Mouse (Mus musculus) right cerebral cortex, postnatal 25 days (tissue): ENCODE results near the gene Gm28308.

Source experiments
- DNase-seq: peaks from one replicate; pipeline ENCODE4 v3.0.0; 2022

The Gm28308 gene

GRCm38 (mm10) chr6:52180726-52181125 lies 32.4 kb downstream of the Gm28308 start:
- DNase-seq = no peak

DNA sequence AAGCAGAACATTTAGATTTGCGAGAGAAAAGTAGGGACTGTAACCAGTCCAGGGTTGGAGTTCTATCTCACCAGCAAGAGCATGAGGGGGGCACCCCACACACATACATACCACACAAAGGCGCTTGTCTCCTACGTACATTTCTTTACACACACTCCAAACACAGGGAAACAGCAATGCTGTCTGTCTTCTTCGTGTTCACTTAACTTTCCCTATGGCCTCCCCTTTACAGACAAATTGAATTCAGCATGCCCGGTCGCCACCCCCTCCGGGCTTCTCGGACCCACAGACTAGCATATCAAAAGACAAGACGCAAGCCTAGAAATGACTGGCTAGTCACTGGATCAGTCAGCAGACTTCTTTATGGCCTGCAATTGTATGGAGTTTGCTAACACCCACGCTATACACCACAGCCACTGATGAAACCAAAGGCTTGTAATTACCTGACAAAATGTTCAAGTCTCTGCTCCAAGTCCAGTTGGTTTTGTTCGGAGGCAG lies 32.9 kb downstream of the Gm28308 start:
- DNase-seq = no peak

DNA sequence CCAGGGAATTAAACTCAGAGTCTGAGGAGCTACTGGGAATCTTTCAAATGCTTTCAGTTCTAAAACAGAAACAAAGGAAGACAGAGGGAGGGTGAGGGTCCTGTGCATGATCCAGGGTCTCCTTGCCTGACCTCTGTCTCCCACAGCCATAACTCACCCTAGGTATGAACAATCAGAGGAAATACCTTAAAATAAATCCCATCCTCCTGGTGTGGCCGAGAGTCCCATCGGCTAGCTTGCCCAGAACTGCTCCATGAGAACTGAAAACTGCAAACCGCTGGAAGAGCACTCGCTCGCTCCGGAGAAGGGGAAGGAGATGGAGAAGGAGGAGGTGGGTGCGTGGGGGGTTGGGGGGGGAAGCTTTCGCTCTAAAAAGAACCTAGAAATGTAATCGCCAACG lies 33.4 kb downstream of the Gm28308 start:
- DNase-seq = no peak

GRCm38 (mm10) chr6:52178918-52179665 lies 34.0 kb downstream of the Gm28308 start:
- DNase-seq = no peak

DNA sequence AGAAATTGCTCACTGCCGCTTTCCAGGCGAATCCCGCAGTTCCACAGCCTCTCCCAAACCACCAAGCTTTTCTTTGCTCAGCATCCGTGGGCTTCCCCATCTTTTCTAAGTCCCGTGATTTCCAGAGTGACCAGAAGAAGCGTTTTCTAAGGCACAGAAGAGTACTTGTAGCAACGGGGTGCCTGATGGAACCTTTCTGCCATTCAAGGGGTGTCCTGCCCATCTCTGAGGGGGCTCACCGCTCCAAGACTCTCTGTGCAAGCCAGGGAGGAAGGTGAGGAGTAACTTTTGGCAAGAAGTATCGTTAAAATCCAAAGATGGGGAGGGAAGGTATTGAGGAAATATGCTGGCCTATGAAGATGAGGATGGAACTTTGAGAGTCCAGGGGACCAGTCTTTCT lies 35.3 kb downstream of the Gm28308 start:
- DNase-seq = no peak

GRCm38 (mm10) chr6:52177061-52177735 lies 35.9 kb downstream of the Gm28308 start, which contains the start of gene 5730596B20Rik:
Gene 5730596B20Rik (plus strand): TSS chr6:52177498.
- no peak for DNase-seq

DNA sequence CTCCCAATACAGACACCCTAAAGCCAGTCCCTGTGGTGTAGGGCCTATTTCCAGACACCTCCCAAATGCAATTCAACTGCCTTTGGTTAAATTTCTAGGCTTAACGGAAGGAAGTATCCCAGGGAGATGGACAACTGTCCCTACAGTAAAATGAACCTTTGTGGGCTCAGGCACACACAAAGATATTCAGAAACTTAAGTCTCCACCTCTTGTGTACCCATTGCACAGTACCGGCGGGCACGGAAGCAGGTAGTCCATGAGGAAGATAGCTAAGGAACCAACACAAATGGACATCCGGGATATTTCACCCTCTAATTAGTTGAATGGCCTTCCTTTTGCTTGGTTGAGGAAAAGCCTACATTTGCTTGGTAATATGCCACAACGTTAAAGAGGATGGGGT lies 36.7 kb downstream of the Gm28308 start:
- no peak for DNase-seq

GRCm38 (mm10) chr6:52175864-52176263 lies 37.3 kb downstream of the Gm28308 start:
- no peak for DNase-seq

GRCm38 (mm10) chr6:52174968-52175751 lies 38.0 kb downstream of the Gm28308 start:
- DNase-seq = no peak

DNA sequence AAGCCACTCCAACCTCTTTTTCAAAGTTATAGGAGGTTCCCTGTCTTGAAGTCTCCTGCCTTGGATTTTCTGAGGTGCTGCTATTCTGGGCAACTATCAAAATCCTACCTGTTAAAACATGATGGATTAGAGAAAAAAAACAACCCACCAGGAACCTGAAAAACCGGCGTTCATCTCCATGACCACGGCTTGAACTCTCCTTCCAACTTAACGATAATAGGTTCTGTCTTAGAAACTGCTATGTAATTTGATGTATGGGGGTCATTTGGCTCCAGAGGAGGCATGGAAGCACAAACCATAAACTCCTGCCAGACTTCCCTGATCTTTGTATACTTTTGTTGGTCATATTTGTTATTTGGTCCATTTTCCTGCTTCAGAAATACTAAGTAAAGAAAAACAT lies 39.5 kb downstream of the Gm28308 start:
- no peak for DNase-seq

DNA sequence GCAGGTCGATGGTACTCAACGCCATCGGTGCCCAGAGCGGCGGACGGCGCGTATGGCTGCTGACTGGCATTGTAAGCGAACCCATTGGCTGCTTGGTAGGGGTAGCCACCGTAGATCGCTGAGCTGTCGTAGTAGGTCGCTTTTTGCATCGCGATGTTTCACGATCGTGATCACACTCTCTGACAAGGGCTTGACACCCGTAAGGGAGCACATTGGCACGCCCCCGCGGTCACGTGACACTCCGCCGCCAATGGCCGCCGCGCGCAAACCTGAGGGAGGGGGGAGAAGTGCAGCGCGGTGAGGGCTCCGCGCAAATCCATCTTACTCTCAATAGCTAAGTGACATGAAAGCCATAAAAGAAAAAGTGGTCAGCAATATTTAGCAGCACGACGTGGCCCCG lies 40.6 kb downstream of the Gm28308 start:
- no peak for DNase-seq

GRCm38 (mm10) chr6:52171938-52172337 lies 41.2 kb downstream of the Gm28308 start:
- DNase-seq = no peak

DNA sequence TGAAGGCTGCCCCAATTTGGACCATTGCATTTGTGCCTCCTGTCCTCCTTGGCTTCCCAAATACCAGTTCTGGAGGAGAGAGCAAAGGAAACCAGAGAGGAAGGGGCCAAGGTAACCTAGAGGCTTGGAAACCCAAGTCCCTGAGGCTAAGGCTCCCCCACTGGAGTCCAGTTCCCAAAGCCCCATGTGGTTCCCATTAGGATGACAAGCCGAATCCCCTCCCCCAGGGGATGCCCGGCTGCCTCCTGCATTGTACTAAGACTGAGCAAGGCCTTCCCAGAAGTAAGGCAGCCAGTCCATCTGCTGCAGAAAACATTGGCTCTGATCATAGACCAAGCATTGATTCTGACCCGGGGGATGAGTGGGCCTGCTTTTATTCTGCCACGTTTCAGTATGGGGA lies 41.8 kb downstream of the Gm28308 start:
- no peak for DNase-seq

GRCm38 (mm10) chr6:52170898-52171223 lies 42.3 kb downstream of the Gm28308 start:
- DNase-seq = no peak

- no peak for DNase-seq
These were observed 42.8 kb downstream of the Gm28308 start for GRCm38 (mm10) chr6:52170166-52170897.

DNA sequence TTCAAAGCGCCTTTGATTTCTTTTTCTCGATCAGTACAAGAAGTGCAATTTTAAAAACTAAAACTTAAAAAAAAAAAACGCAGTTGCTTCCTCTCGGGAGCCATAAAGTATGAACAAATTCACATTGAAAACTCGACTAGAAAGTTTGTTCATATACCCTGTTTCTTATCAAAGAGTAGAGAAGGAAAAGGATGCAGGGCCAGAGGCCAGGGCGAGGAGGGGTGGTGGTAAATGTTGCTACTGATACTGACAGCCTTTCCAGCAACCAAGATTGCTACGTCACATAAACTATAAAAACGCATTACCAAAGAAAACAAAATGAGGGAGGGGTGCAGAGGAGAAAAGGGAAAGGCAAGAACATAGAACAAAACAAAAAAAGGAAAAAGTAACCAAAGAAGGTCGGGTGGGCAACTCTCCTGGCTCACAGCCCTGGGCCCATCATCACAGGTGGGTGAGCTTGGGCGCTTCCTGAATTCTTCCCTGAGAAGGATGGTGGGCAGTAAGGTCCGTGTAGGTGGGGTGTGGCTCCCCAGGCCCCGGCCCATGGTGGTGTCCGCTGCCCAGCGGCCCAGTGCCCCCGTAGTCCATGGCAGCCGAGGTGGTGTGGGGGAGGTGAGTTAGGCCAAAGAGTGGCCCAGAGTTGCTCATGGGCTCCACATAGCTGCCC lies 43.5 kb downstream of the Gm28308 start:
- DNase-seq = no peak

GRCm38 (mm10) chr6:52168191-52169055 lies 44.7 kb downstream of the Gm28308 start:
- DNase-seq = peak; percentile 9

GRCm38 (mm10) chr6:52167736-52168161 lies 45.4 kb downstream of the Gm28308 start:
- peak; percentile 5 for DNase-seq

DNA sequence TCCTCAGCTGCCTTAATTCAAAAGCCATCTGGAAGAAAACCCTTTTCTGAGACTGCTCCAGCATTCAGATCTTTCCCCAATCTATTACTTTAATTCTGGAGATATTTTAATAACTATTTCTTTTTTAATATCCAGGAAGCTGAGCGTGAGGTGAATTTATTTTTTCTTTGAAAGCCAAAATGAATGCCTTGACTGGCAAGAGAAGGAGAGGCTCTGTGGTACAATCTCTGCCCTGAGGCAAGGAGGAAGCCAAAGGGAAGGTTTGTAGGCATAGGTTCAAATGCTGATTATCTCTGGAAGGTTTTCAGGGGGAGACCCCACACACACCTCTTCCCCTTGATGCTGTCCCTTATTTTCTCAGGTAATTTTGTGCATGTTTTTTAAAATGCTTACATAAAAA lies 46.0 kb downstream of the Gm28308 start:
- no peak for DNase-seq

DNA sequence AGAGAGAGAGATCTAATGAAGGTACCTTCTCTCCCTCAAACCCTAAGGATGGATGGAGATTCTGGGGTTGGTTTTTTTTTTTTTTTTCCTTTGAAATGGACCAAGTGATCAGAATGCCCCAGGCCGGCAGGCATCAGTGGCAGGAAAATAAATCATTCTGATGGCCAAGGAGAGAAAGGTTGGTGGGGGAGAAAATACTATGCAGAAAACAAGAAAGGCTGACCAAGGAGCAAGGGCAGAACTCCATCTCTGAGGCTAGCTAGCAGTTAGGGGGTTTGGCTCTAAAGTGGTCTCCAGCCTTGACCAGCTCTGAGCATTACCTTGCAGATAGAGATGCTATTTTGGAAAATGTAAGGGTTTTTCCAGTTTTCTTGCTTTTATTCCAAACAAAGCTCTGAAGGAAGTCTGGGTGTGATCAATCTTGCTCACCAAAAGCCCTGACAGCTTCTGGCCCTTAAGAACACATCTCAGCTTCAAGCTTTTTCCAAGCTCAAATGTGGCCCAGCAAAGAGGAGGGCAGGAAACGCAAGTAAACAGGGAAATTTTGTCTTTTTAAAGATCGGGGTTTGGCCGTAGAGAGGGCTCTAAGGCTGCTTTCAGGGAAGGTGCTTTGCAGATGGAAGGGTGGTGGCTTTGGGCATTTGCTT lies 46.6 kb downstream of the Gm28308 start:
- no peak for DNase-seq
